Mouse (Mus musculus): ENCODE measurements around the gene Fras1. TPM values are rescaled to one million over a fixed set of nuclear protein-coding genes. Genes with fewer than 3 reads are reported as not detected.

Fras1 gene
- polyA plus RNA-seq, 1 experiment from 2014 or later, result 17.0 TPM

GRCm38 (mm10) chr5:96502400-96502799 is 128.6 kb downstream of the Fras1 start:
- Histone ChIP-seq H3K36me3 (no peaks in the 10 kb centered on the region), H3K4me1 (replicated peaks) (0 out of 2 replicates have a peak, but pooled peaks cover 2% of the 10 kb centered on the region), H3K27me3 (replicated peaks) (no peaks in the 10 kb centered on the region), H3K4me2 (replicated peaks) (no peak overlapping the region), H3K9ac (no peak overlapping the region), H3K9me3 (no peaks in the 10 kb centered on the region), H3K27ac (no peak overlapping the region), H3K4me3 (replicated peaks) (no peak overlapping the region)
- 61% methylated on average over 1 of the region's 1 CpGs for WGBS
- peak; percentile 49; the same call in 1 of the 2 replicates for ATAC-seq

GRCm38 (mm10) chr5:96511005-96511404 is 137.2 kb downstream of the Fras1 start:
- Histone ChIP-seq H3K4me1 (replicated peaks) (no peaks in the 10 kb centered on the region), H3K36me3 (no peaks in the 10 kb centered on the region), H3K9me3 (no peaks in the 10 kb centered on the region), H3K27me3 (replicated peaks) (no peaks in the 10 kb centered on the region), H3K27ac (no peak overlapping the region), H3K9ac (no peak overlapping the region), H3K4me3 (replicated peaks) (no peak overlapping the region), H3K4me2 (replicated peaks) (no peak overlapping the region)
- WGBS, result 73% methylated on average over 5 of the region's 5 CpGs
- no peak for ATAC-seq

- H3K27ac ChIP-seq, result no peak overlapping the region
- H3K4me3 ChIP-seq (replicated peaks), result no peak overlapping the region
- no peak overlapping the region for H3K4me2 ChIP-seq (replicated peaks)
- H3K4me1 ChIP-seq (replicated peaks), result no peaks in the 10 kb centered on the region
- no peak overlapping the region for H3K9ac ChIP-seq
- H3K27me3 ChIP-seq (replicated peaks), result no peaks in the 10 kb centered on the region
- H3K36me3 ChIP-seq, result no peaks in the 10 kb centered on the region
- no peaks in the 10 kb centered on the region for H3K9me3 ChIP-seq
- 76% methylated on average over 4 of the region's 4 CpGs for WGBS
- ATAC-seq, result no peak
Measured at GRCm38 (mm10) chr5:96513327-96513726, 139.6 kb downstream of the Fras1 start.

DNA sequence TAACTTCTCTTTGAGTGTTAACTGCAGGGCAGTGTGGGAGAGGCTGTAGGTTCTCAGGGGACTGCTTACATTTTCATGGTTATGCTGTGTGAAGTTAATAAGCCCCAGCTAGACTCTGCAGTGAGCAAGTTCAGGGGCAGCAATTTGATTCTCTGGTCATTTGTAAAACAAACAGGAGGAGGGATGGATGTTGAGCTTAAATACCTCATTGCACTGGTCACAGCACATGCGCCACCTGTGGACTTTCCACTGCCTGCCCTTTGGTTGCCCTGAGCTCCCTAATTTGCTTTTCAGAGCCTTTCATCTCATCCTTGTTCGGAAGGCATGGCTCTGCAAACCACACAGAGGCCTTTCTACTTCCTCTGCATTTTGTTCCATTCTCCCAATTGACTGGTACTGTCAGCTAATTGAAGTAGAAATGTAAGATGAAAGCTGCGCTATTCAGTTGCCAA is 142.1 kb downstream of the Fras1 start:
- H3K9me3 ChIP-seq, result no peaks in the 10 kb centered on the region
- H3K4me3 ChIP-seq (replicated peaks), result no peak overlapping the region
- no peak overlapping the region for H3K4me2 ChIP-seq (replicated peaks)
- no peaks in the 10 kb centered on the region for H3K27me3 ChIP-seq (replicated peaks)
- H3K4me1 ChIP-seq (replicated peaks), result no peaks in the 10 kb centered on the region
- H3K36me3 ChIP-seq, result no peaks in the 10 kb centered on the region
- no peak overlapping the region for H3K9ac ChIP-seq
- no peak overlapping the region for H3K27ac ChIP-seq
- no peak for ATAC-seq
- 80% methylated on average over 3 of the region's 3 CpGs for WGBS

DNA sequence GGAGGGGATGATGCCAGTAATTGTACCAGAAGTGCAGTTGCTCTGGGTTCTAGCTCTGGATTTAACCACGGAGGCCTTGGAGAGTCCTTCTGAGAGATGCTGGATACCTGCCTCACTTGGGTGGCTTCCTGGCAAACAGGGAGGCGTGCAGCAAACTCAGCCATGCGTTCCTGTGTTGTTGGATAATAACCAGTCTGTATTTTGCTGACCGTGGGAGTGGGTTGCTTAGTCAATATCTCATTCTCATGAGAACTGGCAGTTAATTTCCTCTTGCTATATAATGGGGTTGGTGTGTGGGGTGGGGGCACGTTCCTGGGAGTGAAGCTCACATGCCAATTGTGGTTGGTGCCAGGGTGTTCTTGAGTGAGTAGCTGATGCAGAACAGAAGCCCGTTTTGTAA is 142.6 kb downstream of the Fras1 start:
- Histone ChIP-seq H3K4me1 (replicated peaks) (no peaks in the 10 kb centered on the region), H3K36me3 (no peaks in the 10 kb centered on the region), H3K27me3 (replicated peaks) (no peaks in the 10 kb centered on the region), H3K27ac (no peak overlapping the region), H3K4me3 (replicated peaks) (no peak overlapping the region), H3K4me2 (replicated peaks) (no peak overlapping the region), H3K9me3 (no peaks in the 10 kb centered on the region), H3K9ac (no peak overlapping the region)
- ATAC-seq, result no peak
- 80% methylated on average over 6 of the region's 6 CpGs for WGBS

- peak; percentile 66 for ATAC-seq
- WGBS, result 60% methylated on average over 9 of the region's 9 CpGs
- H3K4me2 ChIP-seq (replicated peaks), result peak overlapping the region; percentile 15; the same call in 1 of the 2 replicates
Measured at GRCm38 (mm10) chr5:96521541-96521940, 147.8 kb downstream of the Fras1 start.

GRCm38 (mm10) chr5:96522909-96523409 is 149.2 kb downstream of the Fras1 start:
- no peak overlapping the region for H3K27ac ChIP-seq
- no peaks in the 10 kb centered on the region for H3K9me3 ChIP-seq
- H3K4me3 ChIP-seq (replicated peaks), result no peak overlapping the region
- H3K36me3 ChIP-seq, result no peaks in the 10 kb centered on the region
- WGBS, result 59% methylated on average over 5 of the region's 5 CpGs
- no peak overlapping the region for H3K9ac ChIP-seq
- no peaks in the 10 kb centered on the region for H3K27me3 ChIP-seq (replicated peaks)
- H3K4me1 ChIP-seq (replicated peaks), result no peaks in the 10 kb centered on the region
- H3K4me2 ChIP-seq (replicated peaks), result no peak overlapping the region
- no peak for ATAC-seq

More at GRCm38 (mm10) chr5:96521541-96521940, 147.8 kb downstream of the Fras1 start:
- H3K4me3 ChIP-seq (replicated peaks), result no peak overlapping the region
- H3K27ac ChIP-seq, result no peak overlapping the region
- no peaks in the 10 kb centered on the region for H3K36me3 ChIP-seq
- no peaks in the 10 kb centered on the region for H3K27me3 ChIP-seq (replicated peaks)
- no peaks in the 10 kb centered on the region for H3K9me3 ChIP-seq
- H3K4me1 ChIP-seq (replicated peaks), result no peaks in the 10 kb centered on the region
- H3K9ac ChIP-seq, result no peak overlapping the region

- Histone ChIP-seq H3K27ac (no peak overlapping the region), H3K27me3 (replicated peaks) (no peaks in the 10 kb centered on the region), H3K4me3 (replicated peaks) (no peak overlapping the region), H3K4me2 (replicated peaks) (no peak overlapping the region), H3K4me1 (replicated peaks) (no peaks in the 10 kb centered on the region), H3K36me3 (no peaks in the 10 kb centered on the region), H3K9me3 (no peaks in the 10 kb centered on the region), H3K9ac (no peak overlapping the region)
- WGBS, result 68% methylated on average over 7 of the region's 7 CpGs
- ATAC-seq, result no peak
Measured at GRCm38 (mm10) chr5:96528296-96528695, 154.5 kb downstream of the Fras1 start.

GRCm38 (mm10) chr5:96530516-96530915 is 156.8 kb downstream of the Fras1 start:
- no peak for ATAC-seq
- 77% methylated on average over 3 of the region's 3 CpGs for WGBS
- no peaks in the 10 kb centered on the region for H3K9me3 ChIP-seq

DNA sequence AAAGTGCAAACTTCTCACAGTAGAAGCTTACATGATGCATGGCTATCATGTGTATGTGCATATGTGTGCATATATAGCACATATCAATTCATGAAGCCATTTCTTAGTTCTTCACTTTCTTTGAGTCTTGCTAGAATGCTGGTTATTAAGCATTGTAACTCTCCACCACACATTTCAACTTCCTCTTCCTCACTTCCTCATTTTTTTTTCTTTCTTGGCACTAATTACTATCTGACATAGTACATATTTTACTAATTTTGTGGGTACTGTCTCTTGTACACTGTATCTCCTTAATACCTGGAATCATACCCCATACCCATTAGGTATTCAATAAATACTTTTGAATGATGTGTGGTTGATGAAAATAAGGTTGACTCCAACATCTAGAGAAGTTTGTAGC is 158.2 kb downstream of the Fras1 start:
- no peak for ATAC-seq
- H3K4me1 ChIP-seq (replicated peaks), result no peaks in the 10 kb centered on the region
- H3K4me2 ChIP-seq (replicated peaks), result no peak overlapping the region
- no peak overlapping the region for H3K4me3 ChIP-seq (replicated peaks)
- H3K9ac ChIP-seq, result no peak overlapping the region
- no peaks in the 10 kb centered on the region for H3K27me3 ChIP-seq (replicated peaks)
- H3K36me3 ChIP-seq, result no peaks in the 10 kb centered on the region
- H3K9me3 ChIP-seq, result no peaks in the 10 kb centered on the region
- no peak overlapping the region for H3K27ac ChIP-seq

More at GRCm38 (mm10) chr5:96530516-96530915, 156.8 kb downstream of the Fras1 start:
- H3K4me1 ChIP-seq (replicated peaks), result no peaks in the 10 kb centered on the region
- H3K36me3 ChIP-seq, result no peaks in the 10 kb centered on the region
- H3K4me2 ChIP-seq (replicated peaks), result no peak overlapping the region
- H3K27ac ChIP-seq, result no peak overlapping the region
- H3K9ac ChIP-seq, result no peak overlapping the region
- H3K27me3 ChIP-seq (replicated peaks), result no peaks in the 10 kb centered on the region
- no peak overlapping the region for H3K4me3 ChIP-seq (replicated peaks)

DNA sequence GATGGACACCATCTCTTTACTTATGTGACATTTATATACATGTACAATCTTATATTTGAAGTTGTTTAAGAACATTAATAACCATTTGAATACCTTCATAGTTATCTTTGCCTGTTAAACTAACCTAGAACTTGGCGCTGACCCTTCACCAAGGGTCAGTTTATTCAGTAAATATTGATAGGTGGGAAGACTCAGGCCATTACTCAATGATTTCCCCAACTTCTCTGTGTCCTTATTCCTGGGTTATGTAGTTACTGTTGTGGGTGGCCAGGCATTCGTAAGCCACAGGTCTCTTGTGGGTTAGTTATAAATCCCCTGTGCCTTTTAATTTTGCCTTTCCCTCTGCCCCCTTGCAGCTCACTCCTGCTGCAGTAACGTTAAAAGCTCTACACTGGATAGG is 162.8 kb downstream of the Fras1 start:
- WGBS, result 63% methylated on average over 3 of the region's 3 CpGs
- Histone ChIP-seq H3K27me3 (replicated peaks) (no peaks in the 10 kb centered on the region), H3K9ac (no peak overlapping the region), H3K36me3 (no peaks in the 10 kb centered on the region), H3K4me3 (replicated peaks) (no peak overlapping the region), H3K27ac (no peak overlapping the region), H3K4me1 (replicated peaks) (no peaks in the 10 kb centered on the region), H3K9me3 (no peaks in the 10 kb centered on the region), H3K4me2 (replicated peaks) (no peak overlapping the region)
- no peak for ATAC-seq

GRCm38 (mm10) chr5:96536937-96537336 is 163.2 kb downstream of the Fras1 start:
- 94% methylated on average over 7 of the region's 7 CpGs for WGBS
- H3K27me3 ChIP-seq (replicated peaks), result no peaks in the 10 kb centered on the region
- no peak for ATAC-seq

GRCm38 (mm10) chr5:96544112-96544511 is 170.4 kb downstream of the Fras1 start:
- Histone ChIP-seq H3K27me3 (replicated peaks) (no peaks in the 10 kb centered on the region), H3K4me3 (replicated peaks) (no peak overlapping the region), H3K36me3 (no peaks in the 10 kb centered on the region), H3K9me3 (no peaks in the 10 kb centered on the region), H3K27ac (no peak overlapping the region), H3K4me2 (replicated peaks) (no peak overlapping the region), H3K4me1 (replicated peaks) (no peaks in the 10 kb centered on the region), H3K9ac (no peak overlapping the region)
- no peak for ATAC-seq
- 92% methylated on average over 4 of the region's 4 CpGs for WGBS

More at GRCm38 (mm10) chr5:96536937-96537336, 163.2 kb downstream of the Fras1 start:
- Histone ChIP-seq H3K4me1 (replicated peaks) (no peaks in the 10 kb centered on the region), H3K4me2 (replicated peaks) (no peak overlapping the region), H3K9ac (no peak overlapping the region), H3K9me3 (no peaks in the 10 kb centered on the region), H3K4me3 (replicated peaks) (no peak overlapping the region), H3K27ac (no peak overlapping the region), H3K36me3 (no peaks in the 10 kb centered on the region)

Measured in intestine, embryonic 15.5 days (tissue).